Mouse (Mus musculus): ENCODE results near the gene Prmt9. TPM values are rescaled to one million over a fixed set of nuclear protein-coding genes. Genes with fewer than 3 reads are reported as not detected.

Gene Prmt9
- polyA plus RNA-seq, 1 experiment from 2014 or later: 22.9 TPM

DNA sequence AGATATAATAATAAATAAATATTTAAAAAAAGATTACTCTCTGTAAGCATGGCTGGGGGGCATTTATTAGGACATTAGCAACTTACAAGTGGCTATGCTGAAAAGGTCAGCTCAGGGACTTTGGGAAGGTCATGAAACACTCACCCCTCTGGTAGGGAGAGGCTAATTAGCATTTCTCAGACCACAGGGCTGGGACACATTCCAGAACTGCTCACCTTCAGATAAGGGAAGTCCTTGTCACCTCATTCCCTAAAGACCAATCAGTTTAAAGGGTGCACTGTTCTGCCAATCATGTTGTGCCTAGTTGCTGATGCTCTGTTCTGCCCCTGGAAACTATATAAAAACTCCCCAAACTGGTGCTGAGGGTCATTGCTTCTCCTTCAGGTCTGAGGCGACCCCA, 10.9 kb upstream of the Prmt9 start:
- no peak overlapping the region for H3K27ac ChIP-seq (replicated peaks; ENCODE audit: low read depth, low read length)
- H3K4me2 ChIP-seq (ENCODE audit: low read depth, low read length): no peak overlapping the region
- no peaks in the 10 kb centered on the region for H3K9me3 ChIP-seq (replicated peaks; ENCODE audit: control insufficient read depth, low read length)
- no peaks in the 10 kb centered on the region for H3K4me1 ChIP-seq (ENCODE audit: control insufficient read depth, insufficient read depth, low read length)
- H3K27me3 ChIP-seq (ENCODE audit: control insufficient read depth, insufficient read depth, low read length): no peaks in the 10 kb centered on the region
- ATAC-seq (replicated peaks; ENCODE audit: insufficient number of reproducible peaks, low FRiP score, low TSS enrichment, low read depth) (no peak), DNase-seq (ENCODE audit: low spot score) (no peak)
- WGBS: 86% methylated on average over 1 of the region's 1 CpGs
- no peak overlapping the region for H3K9ac ChIP-seq (replicated peaks; ENCODE audit: low read length)
- H3K36me3 ChIP-seq (replicated peaks; ENCODE audit: control insufficient read depth, insufficient read depth, low read depth, low read length): no peaks in the 10 kb centered on the region
- no peak overlapping the region for H3K4me3 ChIP-seq (ENCODE audit: low read depth, low read length)

DNA sequence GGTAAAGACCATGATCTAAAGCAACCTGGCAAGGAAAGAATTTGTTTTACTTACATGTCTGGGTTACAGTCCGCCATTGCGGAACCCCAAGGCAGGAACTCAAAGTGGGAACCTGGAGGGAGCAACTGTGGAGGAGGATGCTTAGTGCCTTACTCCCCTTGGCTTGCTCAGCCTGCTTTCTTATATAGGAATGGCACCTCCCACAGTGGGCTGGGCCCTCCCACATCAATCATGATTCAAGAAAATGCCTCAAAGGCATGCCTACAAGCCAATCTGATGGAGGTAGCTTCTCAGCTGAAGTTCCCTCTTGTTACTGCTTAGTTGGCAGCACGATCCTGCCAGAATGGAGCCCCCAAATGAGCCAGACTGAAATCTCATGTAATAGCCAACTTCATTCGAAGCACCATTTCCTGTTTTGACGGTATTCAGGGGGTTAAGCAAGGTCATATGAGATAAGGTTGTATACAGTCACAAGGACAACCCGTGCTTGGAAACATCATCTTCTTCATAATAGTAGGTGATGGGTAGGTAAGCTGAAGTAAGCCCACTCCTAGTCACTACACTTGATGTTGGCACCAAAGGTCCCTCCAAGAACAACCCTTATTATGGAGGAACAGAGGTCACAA, 5.9 kb upstream of the Prmt9 start:
- no peak for DNase-seq (ENCODE audit: low spot score)
- Histone ChIP-seq H3K27me3 (ENCODE audit: control insufficient read depth, insufficient read depth, low read length) (no peaks in the 10 kb centered on the region), H3K9me3 (replicated peaks; ENCODE audit: control insufficient read depth, low read length) (no peaks in the 10 kb centered on the region), H3K4me2 (ENCODE audit: low read depth, low read length) (no peak overlapping the region), H3K27ac (replicated peaks; ENCODE audit: low read depth, low read length) (no peak overlapping the region), H3K4me1 (ENCODE audit: control insufficient read depth, insufficient read depth, low read length) (no peaks in the 10 kb centered on the region), H3K9ac (replicated peaks; ENCODE audit: low read length) (no peak overlapping the region), H3K4me3 (ENCODE audit: low read depth, low read length) (no peak overlapping the region), H3K36me3 (replicated peaks; ENCODE audit: control insufficient read depth, insufficient read depth, low read depth, low read length) (no peaks in the 10 kb centered on the region)
- no peak for ATAC-seq (replicated peaks; ENCODE audit: insufficient number of reproducible peaks, low FRiP score, low TSS enrichment, low read depth)
- 88% methylated on average over 6 of the region's 6 CpGs for WGBS

DNA sequence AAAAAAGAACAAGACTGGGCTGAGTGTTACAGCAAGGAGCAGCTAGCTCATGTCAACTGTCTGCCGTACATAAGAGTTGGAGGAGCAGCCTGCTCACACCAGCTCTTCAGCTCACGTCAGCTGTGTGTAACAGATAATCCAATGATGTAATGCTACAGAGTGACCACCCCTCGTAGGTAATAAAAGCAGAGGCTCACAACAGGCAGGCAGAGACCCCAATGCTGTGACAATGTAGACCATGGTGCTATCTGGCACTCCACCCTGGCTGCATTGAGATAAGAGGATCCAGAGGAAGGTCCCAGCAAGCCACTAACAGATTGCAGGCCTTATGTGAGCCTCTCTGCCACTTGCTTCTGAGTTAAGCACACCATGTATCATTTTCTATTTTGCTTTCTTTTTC, 4.8 kb upstream of the Prmt9 start:
- WGBS: 76% methylated on average over 3 of the region's 3 CpGs
- DNase-seq (ENCODE audit: low spot score) (no peak), ATAC-seq (replicated peaks; ENCODE audit: insufficient number of reproducible peaks, low FRiP score, low TSS enrichment, low read depth) (no peak)
- Histone ChIP-seq H3K4me2 (ENCODE audit: low read depth, low read length) (no peak overlapping the region), H3K9ac (replicated peaks; ENCODE audit: low read length) (no peak overlapping the region), H3K9me3 (replicated peaks; ENCODE audit: control insufficient read depth, low read length) (no peaks in the 10 kb centered on the region), H3K27ac (replicated peaks; ENCODE audit: low read depth, low read length) (no peak overlapping the region), H3K36me3 (replicated peaks; ENCODE audit: control insufficient read depth, insufficient read depth, low read depth, low read length) (no peaks in the 10 kb centered on the region), H3K4me1 (ENCODE audit: control insufficient read depth, insufficient read depth, low read length) (no peaks in the 10 kb centered on the region), H3K27me3 (ENCODE audit: control insufficient read depth, insufficient read depth, low read length) (no peaks in the 10 kb centered on the region), H3K4me3 (ENCODE audit: low read depth, low read length) (no peak overlapping the region)

DNA sequence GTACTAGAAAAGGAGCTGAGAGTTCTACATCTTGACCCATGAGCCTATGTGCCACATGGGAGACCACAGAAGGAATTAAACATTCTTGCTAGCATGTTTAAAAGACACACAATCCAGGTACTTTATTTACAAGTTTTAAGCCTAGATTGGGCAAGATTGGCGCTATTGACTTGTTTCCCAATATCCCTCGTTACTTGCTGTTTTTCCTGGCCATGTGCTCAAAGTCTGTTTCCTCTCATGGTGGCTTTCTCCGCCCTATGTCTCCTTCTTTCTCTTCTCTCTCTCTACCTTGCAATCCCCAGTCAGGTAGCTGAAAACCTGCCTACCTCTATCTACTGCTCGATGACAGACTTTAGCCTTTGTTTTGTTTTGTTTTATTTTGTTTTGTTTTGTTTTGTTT, 3.6 kb upstream of the Prmt9 start:
- WGBS: 85% methylated on average over 4 of the region's 4 CpGs
- H3K36me3 ChIP-seq (replicated peaks; ENCODE audit: control insufficient read depth, insufficient read depth, low read depth, low read length): no peaks in the 10 kb centered on the region

DNA sequence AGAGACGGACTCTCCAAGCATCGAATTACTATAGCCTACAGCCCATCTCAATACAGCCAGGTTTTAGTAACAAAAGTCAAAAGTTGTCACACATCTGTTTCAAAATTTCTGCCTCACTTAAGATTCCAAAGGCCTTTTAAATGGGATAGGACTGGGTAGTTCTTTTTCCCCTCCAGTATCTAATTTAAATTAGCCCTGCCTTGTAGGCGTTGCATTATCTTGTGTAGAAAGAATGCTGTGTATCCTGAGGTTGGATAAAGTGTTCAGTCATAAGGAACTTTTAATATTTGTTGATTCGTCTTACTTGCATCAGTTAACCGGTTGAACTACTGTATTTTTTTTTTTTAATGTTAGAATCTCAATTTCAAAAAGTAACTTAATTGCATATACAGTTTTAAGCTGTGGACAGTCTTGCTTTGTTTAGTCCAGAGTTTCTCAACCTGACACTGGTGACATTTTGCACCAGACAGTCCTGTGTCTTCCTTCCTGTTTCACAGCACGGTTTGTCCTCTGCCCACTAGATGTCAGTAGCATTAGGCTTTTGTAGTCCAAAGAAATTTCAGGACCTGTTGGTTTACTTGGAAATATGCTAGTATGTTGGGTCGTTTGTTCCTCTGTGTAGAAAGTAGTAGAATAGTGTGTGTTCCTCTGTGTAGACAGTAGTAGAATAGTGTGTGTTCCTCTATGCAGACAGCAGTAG, 834 bp downstream of the Prmt9 start:
- no peaks in the 10 kb centered on the region; the same call in 1 of the 2 replicates for H3K36me3 ChIP-seq (replicated peaks; ENCODE audit: control insufficient read depth, insufficient read depth, low read depth, low read length)
- DNase-seq (ENCODE audit: low spot score) (peak; percentile 61), ATAC-seq (replicated peaks; ENCODE audit: insufficient number of reproducible peaks, low FRiP score, low TSS enrichment, low read depth) (no peak; the same call in 1 of the 2 replicates)
- WGBS: 31% methylated on average over 7 of the region's 7 CpGs
- H3K4me2 ChIP-seq (ENCODE audit: low read depth, low read length): peak overlapping the region; percentile 73
- no peaks in the 10 kb centered on the region for H3K4me1 ChIP-seq (ENCODE audit: control insufficient read depth, insufficient read depth, low read length)
- H3K4me3 ChIP-seq (ENCODE audit: low read depth, low read length): peak overlapping the region; percentile 84
- H3K9me3 ChIP-seq (replicated peaks; ENCODE audit: control insufficient read depth, low read length): no peaks in the 10 kb centered on the region; the same call in 1 of the 2 replicates
- no peaks in the 10 kb centered on the region for H3K27me3 ChIP-seq (ENCODE audit: control insufficient read depth, insufficient read depth, low read length)
- no peak overlapping the region for H3K27ac ChIP-seq (replicated peaks; ENCODE audit: low read depth, low read length)
- peak overlapping the region; percentile 92 for H3K9ac ChIP-seq (replicated peaks; ENCODE audit: low read length)

More for the DNA sequence above, 3.6 kb upstream of the Prmt9 start:
- Histone ChIP-seq H3K27me3 (ENCODE audit: control insufficient read depth, insufficient read depth, low read length) (no peaks in the 10 kb centered on the region), H3K27ac (replicated peaks; ENCODE audit: low read depth, low read length) (no peak overlapping the region), H3K4me2 (ENCODE audit: low read depth, low read length) (no peak overlapping the region), H3K4me3 (ENCODE audit: low read depth, low read length) (no peak overlapping the region), H3K9me3 (replicated peaks; ENCODE audit: control insufficient read depth, low read length) (no peaks in the 10 kb centered on the region), H3K4me1 (ENCODE audit: control insufficient read depth, insufficient read depth, low read length) (no peaks in the 10 kb centered on the region), H3K9ac (replicated peaks; ENCODE audit: low read length) (no peak overlapping the region)
- ATAC-seq (replicated peaks; ENCODE audit: insufficient number of reproducible peaks, low FRiP score, low TSS enrichment, low read depth) (no peak), DNase-seq (ENCODE audit: low spot score) (no peak)

DNA sequence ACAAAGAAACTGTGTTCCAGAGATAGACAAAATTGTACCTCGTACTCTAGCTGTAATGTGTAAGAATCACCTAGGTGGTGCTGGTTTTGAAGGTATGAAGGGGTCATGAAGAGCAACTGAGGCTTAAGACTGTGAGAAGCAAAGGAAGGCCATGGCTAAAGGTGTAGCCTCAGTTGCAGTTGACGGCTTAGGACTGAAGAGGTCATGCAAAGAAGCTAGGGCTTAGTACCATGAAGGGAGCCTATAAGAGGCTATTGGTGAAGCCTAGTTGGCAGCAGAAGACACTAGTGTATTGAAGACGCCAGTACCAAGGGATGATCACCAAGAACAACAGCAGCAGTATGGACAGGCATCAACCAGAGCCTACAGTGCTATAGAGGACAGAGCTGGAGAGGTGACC, 3.3 kb downstream of the Prmt9 start:
- Histone ChIP-seq H3K4me3 (ENCODE audit: low read depth, low read length) (no peak overlapping the region), H3K27ac (replicated peaks; ENCODE audit: low read depth, low read length) (no peak overlapping the region), H3K4me1 (ENCODE audit: control insufficient read depth, insufficient read depth, low read length) (no peaks in the 10 kb centered on the region), H3K4me2 (ENCODE audit: low read depth, low read length) (no peak overlapping the region), H3K36me3 (replicated peaks; ENCODE audit: control insufficient read depth, insufficient read depth, low read depth, low read length) (no peaks in the 10 kb centered on the region; the same call in 1 of the 2 replicates), H3K27me3 (ENCODE audit: control insufficient read depth, insufficient read depth, low read length) (no peaks in the 10 kb centered on the region), H3K9me3 (replicated peaks; ENCODE audit: control insufficient read depth, low read length) (no peaks in the 10 kb centered on the region; the same call in 1 of the 2 replicates), H3K9ac (replicated peaks; ENCODE audit: low read length) (no peak overlapping the region)
- ATAC-seq (replicated peaks; ENCODE audit: insufficient number of reproducible peaks, low FRiP score, low TSS enrichment, low read depth) (no peak), DNase-seq (ENCODE audit: low spot score) (no peak)
- 93% methylated on average over 3 of the region's 3 CpGs for WGBS

DNA sequence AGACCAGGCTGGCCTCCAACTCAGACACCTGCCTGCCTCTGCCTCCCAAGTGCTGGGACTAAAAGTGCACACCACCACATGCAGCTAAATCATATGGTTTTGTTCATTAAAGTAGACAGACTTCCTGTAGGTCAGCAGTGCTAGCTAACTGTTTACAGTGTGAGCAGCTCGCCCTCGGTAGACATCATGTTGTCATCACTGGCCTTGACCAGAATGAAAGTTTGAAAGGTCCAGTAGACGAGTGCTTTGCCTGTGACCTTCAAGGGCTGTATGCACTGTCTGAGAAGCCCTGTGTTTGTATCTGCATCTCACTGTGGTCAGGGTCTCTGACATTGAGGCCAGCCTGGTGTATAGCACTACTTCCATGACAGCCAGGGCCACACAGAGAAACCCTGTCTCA, 12.2 kb downstream of the Prmt9 start:
- H3K27ac ChIP-seq (replicated peaks; ENCODE audit: low read depth, low read length): no peak overlapping the region
- ATAC-seq (replicated peaks; ENCODE audit: insufficient number of reproducible peaks, low FRiP score, low TSS enrichment, low read depth) (no peak), DNase-seq (ENCODE audit: low spot score) (no peak)
- H3K4me1 ChIP-seq (ENCODE audit: control insufficient read depth, insufficient read depth, low read length): no peaks in the 10 kb centered on the region
- no peak overlapping the region for H3K9ac ChIP-seq (replicated peaks; ENCODE audit: low read length)
- no peaks in the 10 kb centered on the region for H3K9me3 ChIP-seq (replicated peaks; ENCODE audit: control insufficient read depth, low read length)
- no peak overlapping the region for H3K4me2 ChIP-seq (ENCODE audit: low read depth, low read length)
- H3K36me3 ChIP-seq (replicated peaks; ENCODE audit: control insufficient read depth, insufficient read depth, low read depth, low read length): peaks cover 13% of the 10 kb centered on the region
- WGBS: 91% methylated on average over 3 of the region's 3 CpGs
- no peaks in the 10 kb centered on the region for H3K27me3 ChIP-seq (ENCODE audit: control insufficient read depth, insufficient read depth, low read length)
- no peak overlapping the region for H3K4me3 ChIP-seq (ENCODE audit: low read depth, low read length)

DNA sequence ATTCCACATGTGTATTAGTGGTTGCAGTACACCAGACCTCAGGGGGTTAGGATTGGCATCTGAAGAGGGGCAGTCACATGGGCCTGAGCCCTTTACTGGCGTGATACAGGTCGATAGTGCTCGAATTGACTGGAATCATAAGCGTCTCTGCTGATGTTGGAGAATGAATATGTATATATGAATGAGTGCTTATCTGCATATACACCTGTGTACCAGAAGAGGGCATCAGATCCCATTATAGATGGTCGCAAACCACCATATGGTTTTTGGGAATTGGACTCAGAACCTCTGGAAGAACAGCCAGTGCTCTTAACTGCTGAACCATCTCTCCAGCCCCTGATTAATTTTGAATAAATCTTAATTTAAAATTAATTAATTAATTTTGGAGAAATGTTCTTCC, 25.0 kb downstream of the Prmt9 start:
- H3K36me3 ChIP-seq (replicated peaks; ENCODE audit: control insufficient read depth, insufficient read depth, low read depth, low read length): no peaks in the 10 kb centered on the region
- no peaks in the 10 kb centered on the region for H3K27me3 ChIP-seq (ENCODE audit: control insufficient read depth, insufficient read depth, low read length)
- no peak overlapping the region for H3K9ac ChIP-seq (replicated peaks; ENCODE audit: low read length)
- H3K27ac ChIP-seq (replicated peaks; ENCODE audit: low read depth, low read length): no peak overlapping the region
- 78% methylated on average over 5 of the region's 5 CpGs for WGBS
- no peaks in the 10 kb centered on the region for H3K9me3 ChIP-seq (replicated peaks; ENCODE audit: control insufficient read depth, low read length)
- DNase-seq (ENCODE audit: low spot score): no peak
- H3K4me3 ChIP-seq (ENCODE audit: low read depth, low read length): no peak overlapping the region
- ATAC-seq (replicated peaks; ENCODE audit: insufficient number of reproducible peaks, low FRiP score, low TSS enrichment, low read depth): no peak
- no peak overlapping the region for H3K4me2 ChIP-seq (ENCODE audit: low read depth, low read length)
- no peaks in the 10 kb centered on the region for H3K4me1 ChIP-seq (ENCODE audit: control insufficient read depth, insufficient read depth, low read length)
